Mouse (Mus musculus) megakaryocyte, embryonic 14.5 days (primary cell): ENCODE measurements at regions not wholly inside any gene's neighbourhood (a gene's known extent, or its start where the extent isn't known, plus 50 kb on each side); places are given as distances from the start of the nearest gene placed in this dataset.

Source experiments
- H3K27me3 ChIP-seq: replicated peaks from 2 replicates; pipeline ENCODE3; 2012; ENCODE audit warnings: inconsistent platforms
- H3K36me3 ChIP-seq: replicated peaks from 2 replicates; pipeline ENCODE3; 2012; ENCODE audit warnings: low read length, inconsistent platforms, mixed read lengths
- H3K4me1 ChIP-seq: 2 replicates; pipeline ENCODE4 v1.6.1; 2012; ENCODE audit warnings: inconsistent platforms
- H3K4me3 ChIP-seq: replicated peaks from 2 replicates; pipeline ENCODE3; 2012; ENCODE audit warnings: moderate library complexity, mild to moderate bottlenecking, inconsistent platforms
- H3K9me3 ChIP-seq: 2 replicates; pipeline ENCODE4 v1.6.1; 2012; ENCODE audit warnings: inconsistent platforms
- FLI1 ChIP-seq: IDR thresholded peaks from 2 replicates; pipeline ENCODE4 v1.6.1; 2012; ENCODE audit warnings: low read length, inconsistent platforms, mixed read lengths
- GATA1 ChIP-seq: IDR thresholded peaks from 3 replicates; pipeline ENCODE4 v1.6.1; 2012; ENCODE audit warnings: mixed read lengths, low read length, inconsistent platforms, borderline replicate concordance

DNA sequence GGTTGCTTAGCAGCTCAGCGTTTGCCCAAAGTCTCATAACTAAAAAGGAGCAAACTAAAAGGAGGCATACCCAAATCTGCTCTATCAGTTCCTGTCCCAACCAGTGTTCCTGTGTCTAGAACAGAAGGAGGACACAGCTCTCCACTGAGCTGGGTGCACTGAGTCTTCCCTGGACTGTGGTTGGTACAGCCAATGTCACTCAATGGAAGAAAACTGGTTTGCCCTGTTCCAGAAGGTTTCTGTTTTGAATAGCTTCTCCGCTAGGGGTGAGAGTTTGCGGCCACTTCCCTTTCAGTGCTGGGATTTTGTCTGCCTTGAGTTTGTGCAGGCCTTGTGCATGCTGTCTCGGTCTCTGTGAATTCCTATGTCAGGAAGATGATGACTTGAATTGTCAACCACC lies 194.6 kb upstream of the Map3k7 start:
- Histone ChIP-seq H3K4me1 (no peaks in the 10 kb centered on the region), H3K36me3 (no peaks in the 10 kb centered on the region), H3K9me3 (0 out of 2 replicates have a peak, but pooled peaks cover 7% of the 10 kb centered on the region), H3K4me3 (no peak overlapping the region), H3K27me3 (no peaks in the 10 kb centered on the region)
- TF ChIP-seq GATA1: no peak
- no peak for TF ChIP-seq FLI1

DNA sequence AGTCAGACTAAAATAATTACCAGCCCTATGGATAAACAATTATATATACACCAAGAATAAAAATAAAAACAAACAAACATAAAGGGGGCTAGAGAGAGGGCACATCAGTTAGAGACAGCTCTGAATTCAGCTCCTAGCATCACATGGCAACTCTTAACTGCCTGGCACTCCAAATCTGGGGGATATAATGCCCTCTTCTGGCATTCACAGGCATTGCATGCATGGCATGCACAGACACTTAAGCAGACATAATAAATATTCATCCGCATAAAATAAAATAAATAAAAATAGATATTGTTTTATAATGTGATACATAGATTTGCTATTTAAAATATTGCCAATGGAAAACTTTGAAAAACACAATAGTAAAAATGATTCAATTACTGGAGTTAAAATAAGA lies 177.6 kb upstream of the Map3k7 start:
- no peaks in the 10 kb centered on the region for H3K9me3 ChIP-seq
- TF ChIP-seq FLI1 (no peak), GATA1 (no peak)
- no peaks in the 10 kb centered on the region for H3K4me1 ChIP-seq
- no peaks in the 10 kb centered on the region for H3K27me3 ChIP-seq
- no peak overlapping the region for H3K4me3 ChIP-seq
- H3K36me3 ChIP-seq: no peaks in the 10 kb centered on the region

DNA sequence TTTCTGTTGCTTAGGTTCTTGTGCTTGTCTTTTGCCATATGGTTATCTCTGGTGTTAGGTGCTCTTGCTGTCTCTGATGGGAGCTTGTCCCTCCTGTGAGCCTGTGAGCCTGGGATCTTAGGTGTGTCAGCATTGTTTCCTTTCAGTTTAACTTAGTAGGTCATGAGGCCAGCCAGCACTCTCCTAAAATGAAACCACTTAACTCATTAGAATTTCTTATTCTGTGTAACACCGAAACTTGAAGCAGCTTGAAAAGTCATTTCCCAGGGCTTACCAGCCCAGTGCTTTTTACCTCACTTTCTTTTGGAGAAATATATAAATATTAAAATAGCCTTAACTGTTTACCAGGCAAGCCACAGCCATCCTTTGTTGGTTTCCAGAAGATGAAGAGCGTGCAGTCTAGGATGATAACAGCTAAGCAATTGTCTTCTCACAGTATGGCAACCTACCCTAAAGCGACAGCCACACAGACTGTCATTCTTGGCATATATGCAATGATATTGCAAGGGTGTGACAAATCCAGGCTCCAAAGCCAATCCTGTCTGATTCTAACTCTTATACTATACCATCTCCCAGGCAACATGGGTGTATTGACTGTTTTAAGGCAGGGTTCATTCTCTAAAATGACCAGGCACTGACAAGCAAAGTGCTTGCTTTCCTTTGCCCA lies 146.2 kb upstream of the Map3k7 start:
- no peaks in the 10 kb centered on the region for H3K36me3 ChIP-seq
- no peaks in the 10 kb centered on the region for H3K4me1 ChIP-seq
- H3K9me3 ChIP-seq: peaks cover 5% of the 10 kb centered on the region; the same call in 1 of the 2 replicates
- H3K4me3 ChIP-seq: no peak overlapping the region
- TF ChIP-seq GATA1: no peak
- TF ChIP-seq FLI1: no peak
- H3K27me3 ChIP-seq: no peaks in the 10 kb centered on the region

DNA sequence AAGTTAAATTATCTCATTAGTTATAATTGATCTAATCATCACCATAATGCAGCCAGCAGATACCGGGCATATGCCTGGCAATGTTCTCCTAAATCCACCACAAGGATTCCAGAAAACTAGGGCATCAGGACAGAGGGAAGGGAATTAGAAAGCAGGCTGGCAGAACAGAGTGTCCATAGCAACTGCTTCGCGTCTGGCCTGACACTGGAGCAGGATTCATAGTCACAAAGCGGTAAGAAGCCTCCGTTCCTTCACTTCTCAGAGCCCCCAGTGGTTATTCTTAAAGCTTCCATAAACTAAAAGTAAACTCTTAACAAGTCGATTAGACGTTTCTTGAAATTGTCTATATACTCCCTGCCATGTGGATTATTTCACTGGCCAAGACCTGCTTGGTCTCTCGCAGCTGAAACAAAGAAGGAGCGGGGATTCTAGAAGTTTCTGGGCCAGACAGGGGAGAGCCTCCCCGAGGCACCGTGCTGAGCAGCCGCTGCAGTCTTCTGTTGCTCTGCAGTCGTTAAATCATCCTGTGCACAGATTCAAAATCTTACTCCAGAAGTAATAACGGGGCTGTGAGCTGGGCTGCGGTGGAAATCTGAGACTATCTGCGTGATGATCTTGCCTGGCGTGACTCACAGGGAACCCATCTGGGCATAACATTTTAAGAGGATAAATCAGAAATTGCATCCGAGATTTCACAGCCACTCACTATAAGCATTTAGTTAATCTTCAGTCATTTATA lies 144.2 kb upstream of the Map3k7 start:
- Histone ChIP-seq H3K4me3 (no peak overlapping the region), H3K4me1 (peaks cover 4% of the 10 kb centered on the region; the same call in 1 of the 2 replicates), H3K36me3 (no peaks in the 10 kb centered on the region), H3K27me3 (no peaks in the 10 kb centered on the region), H3K9me3 (peaks cover 8% of the 10 kb centered on the region; the same call in 1 of the 2 replicates)
- TF ChIP-seq GATA1 (no peak), FLI1 (no peak)

DNA sequence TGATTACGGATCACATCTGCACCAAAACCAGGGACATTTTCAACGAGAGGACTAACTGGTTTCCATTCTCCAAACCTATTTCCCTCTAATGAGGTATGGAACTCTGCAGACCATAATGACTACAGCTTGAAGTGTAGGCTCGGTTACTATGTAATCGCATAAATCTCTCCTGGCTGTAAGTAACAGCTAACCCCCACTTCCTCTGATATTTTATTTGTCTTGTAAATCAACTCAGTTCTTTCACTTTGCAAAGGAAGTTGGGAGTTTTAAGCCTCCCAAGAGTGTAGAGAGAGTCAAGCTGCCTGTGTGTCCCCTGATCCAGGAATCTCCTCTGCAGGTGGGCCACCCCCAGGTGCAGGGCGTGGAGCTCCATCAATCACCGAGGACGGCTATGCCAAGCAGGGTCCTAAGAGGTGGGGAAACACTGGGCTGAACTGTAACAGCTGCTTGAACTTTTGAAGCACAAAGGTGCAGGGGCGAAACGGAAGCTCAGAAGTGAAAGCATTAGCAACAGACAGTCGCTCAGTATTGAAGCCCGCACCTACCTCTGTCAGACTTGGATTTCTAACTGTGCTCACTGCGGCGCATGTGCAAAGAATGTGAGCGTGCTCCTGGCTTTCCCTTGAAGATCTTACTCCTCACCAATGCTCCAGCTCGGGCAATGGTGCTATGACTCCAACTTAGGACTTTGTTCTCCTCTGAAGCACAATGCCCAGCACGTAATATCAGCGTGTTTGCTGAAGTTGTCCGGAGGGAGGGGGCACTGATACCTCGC lies 140.1 kb upstream of the Map3k7 start:
- peaks cover 13% of the 10 kb centered on the region; the same call in 1 of the 2 replicates for H3K9me3 ChIP-seq
- TF ChIP-seq FLI1 (no peak), GATA1 (no peak)
- H3K4me3 ChIP-seq: peak overlapping the region; percentile 83
- peaks cover 4% of the 10 kb centered on the region; the same call in 1 of the 2 replicates for H3K4me1 ChIP-seq
- no peaks in the 10 kb centered on the region for H3K27me3 ChIP-seq
- no peaks in the 10 kb centered on the region for H3K36me3 ChIP-seq

DNA sequence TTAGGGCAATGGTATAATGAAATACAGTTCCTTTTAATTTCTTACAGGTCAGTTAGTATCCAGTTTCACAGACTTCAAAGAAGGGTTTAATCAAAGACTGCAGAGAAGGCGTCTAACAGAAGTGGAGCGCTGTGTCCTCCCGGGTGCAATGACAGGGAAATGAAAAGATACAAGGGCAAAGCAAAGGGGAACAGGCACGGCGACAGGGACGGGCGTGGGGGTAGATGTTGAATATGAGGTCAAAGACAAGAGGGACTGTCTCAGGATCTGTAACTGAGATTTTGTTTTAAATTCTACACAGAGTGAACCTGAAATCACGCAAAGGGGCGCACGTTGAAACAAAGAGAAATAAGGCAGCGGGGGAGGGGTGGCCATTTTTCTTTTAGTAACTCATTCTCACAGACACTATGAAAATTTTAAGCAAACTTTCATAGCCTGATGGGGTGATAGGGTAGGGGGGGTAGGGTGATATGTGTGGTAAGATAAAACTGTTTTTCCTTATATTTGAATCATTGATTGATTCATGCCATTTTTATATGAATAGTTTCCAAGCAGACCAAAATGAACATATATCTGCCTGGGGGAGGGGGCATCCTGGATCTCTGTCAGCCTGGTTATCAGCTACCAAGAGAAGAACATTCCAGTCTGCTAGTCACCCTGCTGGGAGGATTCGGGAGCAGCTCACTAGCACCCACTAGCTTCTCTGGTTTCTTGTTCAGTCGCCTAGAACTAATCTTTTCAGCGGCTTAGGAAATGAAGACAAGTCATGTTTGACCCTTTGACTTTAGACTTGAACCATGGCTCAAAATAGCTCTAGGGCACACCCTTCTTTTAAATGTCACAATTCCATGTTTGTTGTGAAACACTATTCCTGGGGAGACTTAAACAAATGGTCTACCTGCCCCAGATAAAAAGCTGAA lies 139.1 kb upstream of the Map3k7 start:
- Histone ChIP-seq H3K4me3 (no peak overlapping the region), H3K4me1 (peaks cover 4% of the 10 kb centered on the region; the same call in 1 of the 2 replicates), H3K36me3 (no peaks in the 10 kb centered on the region), H3K27me3 (no peaks in the 10 kb centered on the region), H3K9me3 (peaks cover 13% of the 10 kb centered on the region; the same call in 1 of the 2 replicates)
- TF ChIP-seq GATA1 (no peak), FLI1 (no peak)

DNA sequence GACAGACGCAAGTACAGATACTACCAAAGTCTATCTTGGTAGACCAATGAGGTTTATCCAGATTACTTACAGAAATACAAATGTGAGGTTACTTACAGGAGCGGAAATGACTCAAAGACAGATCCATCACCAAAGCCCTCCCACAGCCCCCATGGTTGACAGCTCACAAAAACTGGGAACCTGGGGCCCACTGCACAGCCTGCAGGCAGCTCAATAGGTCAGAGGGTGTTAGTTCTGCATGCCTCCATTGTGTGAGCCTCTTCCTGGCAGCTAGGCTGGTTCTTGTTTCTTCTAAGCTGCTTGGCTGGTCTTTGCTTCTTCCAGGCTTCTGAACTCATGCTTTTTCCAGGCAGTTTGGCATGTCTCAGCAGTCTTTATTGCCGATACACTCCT lies 138.5 kb upstream of the Map3k7 start:
- Histone ChIP-seq H3K36me3 (no peaks in the 10 kb centered on the region), H3K9me3 (peaks cover 13% of the 10 kb centered on the region; the same call in 1 of the 2 replicates), H3K4me3 (no peak overlapping the region), H3K4me1 (peaks cover 4% of the 10 kb centered on the region; the same call in 1 of the 2 replicates), H3K27me3 (no peaks in the 10 kb centered on the region)
- no peak for TF ChIP-seq FLI1

DNA sequence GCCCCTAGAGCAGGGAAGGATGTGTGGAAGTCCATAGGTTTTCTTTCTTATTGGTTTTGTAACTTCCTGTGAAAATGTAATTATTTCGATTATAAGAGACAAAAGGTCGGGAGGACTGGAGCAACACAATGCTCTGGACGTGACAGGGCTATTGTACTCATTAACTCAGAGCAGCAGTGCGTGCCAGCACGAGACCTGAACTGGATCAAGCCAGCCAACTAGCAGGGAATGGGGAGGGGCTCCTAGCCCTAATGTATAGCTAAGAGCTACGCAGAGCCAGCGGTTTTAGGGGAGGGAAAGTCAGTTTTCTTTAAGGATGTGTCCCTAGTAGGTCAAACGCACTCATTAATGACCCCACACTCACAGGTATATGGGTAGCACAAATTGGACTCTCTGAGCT lies 137.2 kb upstream of the Map3k7 start:
- no peak for TF ChIP-seq GATA1
- no peak for TF ChIP-seq FLI1
- no peak overlapping the region for H3K4me3 ChIP-seq
- no peaks in the 10 kb centered on the region for H3K27me3 ChIP-seq
- peaks cover 4% of the 10 kb centered on the region; the same call in 1 of the 2 replicates for H3K4me1 ChIP-seq
- H3K9me3 ChIP-seq: peaks cover 15% of the 10 kb centered on the region
- no peaks in the 10 kb centered on the region for H3K36me3 ChIP-seq

DNA sequence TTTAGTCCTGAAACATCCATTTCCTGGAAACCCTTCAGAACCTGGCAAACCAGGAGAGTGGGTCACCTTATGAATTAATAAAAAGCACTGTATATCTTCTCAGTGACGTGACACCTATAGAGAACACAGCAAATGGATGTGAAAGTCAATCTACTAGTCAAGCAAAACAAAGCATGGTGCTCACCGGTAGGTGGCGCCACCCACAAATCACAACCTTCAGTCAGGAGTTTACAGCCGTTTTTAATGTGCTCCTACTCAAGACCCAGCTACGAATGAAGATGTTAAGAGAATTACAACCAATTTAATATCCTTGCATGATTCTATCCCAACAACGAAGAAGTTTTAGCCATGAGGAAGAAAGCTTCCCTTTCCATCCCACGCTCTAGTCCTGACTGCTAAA lies 136.6 kb upstream of the Map3k7 start:
- Histone ChIP-seq H3K9me3 (peaks cover 15% of the 10 kb centered on the region), H3K4me1 (peaks cover 4% of the 10 kb centered on the region; the same call in 1 of the 2 replicates), H3K36me3 (no peaks in the 10 kb centered on the region), H3K4me3 (no peak overlapping the region), H3K27me3 (no peaks in the 10 kb centered on the region)
- TF ChIP-seq GATA1 (no peak), FLI1 (no peak)
